Mouse (Mus musculus): Measurements from ENCODE around the gene Ralbp1.
A peak's percentile ranks its signal among the peaks of the same experiment; 100 is the strongest.

DNA sequence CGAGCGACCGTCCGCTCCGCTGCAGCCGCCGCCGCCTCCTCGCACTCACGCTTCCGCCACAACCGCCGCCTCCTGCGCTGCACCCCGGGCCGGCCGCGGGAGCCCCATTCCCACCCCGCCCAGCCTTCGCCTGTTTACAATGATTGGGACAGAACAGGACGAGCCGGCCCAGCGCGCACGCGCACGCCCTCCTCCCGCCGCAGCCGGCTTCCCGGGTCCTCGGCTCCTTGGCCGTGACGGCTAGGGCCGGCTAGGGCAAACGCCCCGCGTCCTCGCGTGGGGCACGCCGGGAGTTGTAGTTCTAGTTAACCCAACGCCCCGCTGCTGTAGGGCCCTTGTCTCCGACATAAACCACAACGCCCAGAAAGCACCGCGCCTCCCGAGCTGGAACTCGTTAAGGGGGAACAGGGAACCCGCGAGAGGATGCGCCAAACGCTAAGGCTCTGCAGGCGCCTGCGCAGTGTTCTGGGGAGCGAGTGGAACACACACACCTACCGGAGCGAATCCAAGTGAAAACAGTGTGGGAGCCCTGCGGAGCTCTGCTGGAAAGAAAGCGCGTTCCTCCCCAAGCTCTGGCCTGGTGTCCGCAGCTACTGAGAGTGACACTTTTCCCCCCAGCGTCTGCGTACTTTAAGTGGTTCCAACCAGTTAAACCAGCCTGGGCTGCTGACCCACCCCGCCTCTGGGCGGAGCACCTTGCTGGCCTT, 754 bp downstream of the Ralbp1 start:
- TF ChIP-seq ZKSCAN1 (IDR thresholded peaks at IDR 0.05; ENCODE audit: low read depth, low read length), result no peak
- TF ChIP-seq GABPA (IDR thresholded peaks at IDR 0.05; ENCODE audit: low read depth, low read length), result no peak
- 0 out of 2 replicates have a peak, but pooled peaks have one; percentile 41 for TF ChIP-seq MAX (IDR thresholded peaks at IDR 0.05; ENCODE audit: low read length)
- no peak for TF ChIP-seq ZC3H11A (IDR thresholded peaks at IDR 0.05; ENCODE audit: low read depth, low read length)
- no peak for TF ChIP-seq TAL1 (IDR thresholded peaks at IDR 0.05; ENCODE audit: low read length)
- no peak for TF ChIP-seq CTCF (IDR thresholded peaks at IDR 0.05 in 2 of 3, conservative IDR thresholded peaks at IDR 0.05 in 1 of 3; ENCODE audit: control insufficient read depth in 1 of 3, insufficient read depth in 1 of 3, low read depth in 2 of 3, low read length in 3 of 3, poor library complexity in 1 of 3, severe bottlenecking in 1 of 3)
- no peak for TF ChIP-seq ZNF384 (IDR thresholded peaks at IDR 0.05; ENCODE audit: low read depth, low read length)
- peak; percentile 82 for TF ChIP-seq TBP (IDR thresholded peaks at IDR 0.05; ENCODE audit: low read depth, low read length)
- peak; percentile 95 for TF ChIP-seq CHD2 (IDR thresholded peaks at IDR 0.05; ENCODE audit: low read length)
- TF ChIP-seq JUND (IDR thresholded peaks at IDR 0.05; ENCODE audit: low read depth, low read length), result no peak
- TF ChIP-seq GATA1 (IDR thresholded peaks at IDR 0.05; ENCODE audit: low read depth, low read length), result no peak
